Mouse (Mus musculus) brain, embryonic 14.5 days (tissue): ENCODE measurements around the gene Tmem255b.

Experiments
- CTCF ChIP-seq: fragments of 200-500 bp; IDR thresholded peaks from 2 replicates; pipeline ENCODE4 v1.5.1; 2012; ENCODE audit warnings: inconsistent platforms, mild to moderate bottlenecking, moderate library complexity, borderline replicate concordance; ENCODE audit not compliant: insufficient read depth, insufficient read length; ENCODE audit errors: extremely low read depth
- POLR2A ChIP-seq: fragments of 200-500 bp; IDR thresholded peaks from 2 replicates; pipeline ENCODE4 v1.6.1; 2012; ENCODE audit warnings: mild to moderate bottlenecking, inconsistent platforms, borderline replicate concordance; ENCODE audit not compliant: poor library complexity, insufficient read depth, insufficient read length, severe bottlenecking; ENCODE audit errors: extremely low read depth

DNA sequence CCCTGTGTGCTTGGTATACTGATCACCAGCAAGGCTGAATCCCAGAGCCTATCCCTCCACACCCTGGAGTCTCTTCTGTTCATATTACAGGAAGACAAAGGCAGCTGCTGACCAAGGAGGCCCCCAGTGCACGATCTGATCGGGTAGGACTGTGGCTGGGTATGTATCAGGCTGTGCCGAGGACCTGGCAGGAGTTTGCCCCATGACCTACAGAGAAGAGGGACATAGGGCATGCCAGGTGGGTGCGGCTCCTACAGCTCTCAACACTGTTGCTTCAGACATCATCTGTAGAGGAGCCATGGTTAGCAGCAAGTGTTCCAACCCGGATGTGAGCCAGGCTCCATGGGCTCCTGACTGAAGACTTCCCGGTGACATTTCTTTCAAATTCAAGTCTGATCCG is 41.1 kb upstream of the Tmem255b start:
- no peak for TF ChIP-seq POLR2A
- TF ChIP-seq CTCF, result no peak
